Mouse (Mus musculus): ENCODE data around the gene Ptpn11.

The Ptpn11 gene

GRCm38 (mm10) chr5:121172835-121173234 lies 18.4 kb downstream of the Ptpn11 start:
- peak; percentile 45 for DNase-seq

- DNase-seq, result no peak
These were observed 21.6 kb downstream of the Ptpn11 start for GRCm38 (mm10) chr5:121169588-121169987.

GRCm38 (mm10) chr5:121166884-121167283 lies 24.3 kb downstream of the Ptpn11 start:
- DNase-seq, result no peak

GRCm38 (mm10) chr5:121162923-121163322 lies 28.3 kb downstream of the Ptpn11 start:
- no peak for DNase-seq

- DNase-seq, result no peak
These were observed 28.9 kb downstream of the Ptpn11 start for GRCm38 (mm10) chr5:121162285-121162684.

GRCm38 (mm10) chr5:121158966-121159365 lies 32.2 kb downstream of the Ptpn11 start:
- DNase-seq, result no peak

- DNase-seq, result no peak
These were observed 33.7 kb downstream of the Ptpn11 start for GRCm38 (mm10) chr5:121157489-121157888.

GRCm38 (mm10) chr5:121157017-121157416 lies 34.2 kb downstream of the Ptpn11 start:
- DNase-seq, result no peak

- DNase-seq, result no peak
These were observed 35.1 kb downstream of the Ptpn11 start for GRCm38 (mm10) chr5:121156121-121156520.

GRCm38 (mm10) chr5:121150684-121151083 lies 40.5 kb downstream of the Ptpn11 start:
- no peak for DNase-seq

- DNase-seq, result no peak
These were observed 42.0 kb downstream of the Ptpn11 start for GRCm38 (mm10) chr5:121149246-121149645.

GRCm38 (mm10) chr5:121146275-121146674 lies 44.9 kb downstream of the Ptpn11 start:
- DNase-seq, result peak; percentile 54

GRCm38 (mm10) chr5:121145609-121146008 lies 45.6 kb downstream of the Ptpn11 start:
- no peak for DNase-seq

- peak; percentile 75 for DNase-seq
These were observed 46.6 kb downstream of the Ptpn11 start for GRCm38 (mm10) chr5:121144441-121145238.

GRCm38 (mm10) chr5:121142431-121143119 lies 48.6 kb downstream of the Ptpn11 start:
- DNase-seq, result no peak

GRCm38 (mm10) chr5:121140276-121140675 lies 50.9 kb downstream of the Ptpn11 start:
- DNase-seq, result no peak

- DNase-seq, result no peak
These were observed 54.1 kb downstream of the Ptpn11 start for GRCm38 (mm10) chr5:121137125-121137524.

GRCm38 (mm10) chr5:121131801-121132200 lies 59.4 kb downstream of the Ptpn11 start:
- DNase-seq, result no peak

- no peak for DNase-seq
These were observed 61.9 kb downstream of the Ptpn11 start for GRCm38 (mm10) chr5:121129254-121129653.

- no peak for DNase-seq
These were observed 65.1 kb downstream of the Ptpn11 start for GRCm38 (mm10) chr5:121126051-121126450.

GRCm38 (mm10) chr5:121125563-121125962 lies 65.6 kb downstream of the Ptpn11 start:
- no peak for DNase-seq

GRCm38 (mm10) chr5:121124208-121125185 lies 66.7 kb downstream of the Ptpn11 start:
- DNase-seq, result no peak

GRCm38 (mm10) chr5:121123399-121123798 lies 67.8 kb downstream of the Ptpn11 start:
- DNase-seq, result no peak
